Mouse (Mus musculus) C2C12 (cell line): ENCODE data around the gene Cnst.

ENCODE experiments used
- CTCF ChIP-seq: IDR thresholded peaks from one replicate; pipeline ENCODE4 v1.5.1; 2011; ENCODE audit not compliant: control insufficient read depth, insufficient read depth, insufficient read length
- MAX ChIP-seq: IDR thresholded peaks from one replicate; pipeline ENCODE4 v1.6.1; 2011; ENCODE audit warnings: mild to moderate bottlenecking, control low read depth
- MYOD1 ChIP-seq: IDR thresholded peaks from one replicate; pipeline ENCODE4 v1.6.1; 2011; ENCODE audit warnings: low read depth; ENCODE audit not compliant: control insufficient read depth, insufficient read length
- MYOG ChIP-seq: IDR thresholded peaks from one replicate; pipeline ENCODE4 v1.6.1; 2011; ENCODE audit not compliant: control insufficient read depth, insufficient read length; ENCODE audit errors: extremely low read depth
- USF1 ChIP-seq: IDR thresholded peaks from one replicate; pipeline ENCODE4 v1.6.1; 2011; ENCODE audit warnings: low read depth, mild to moderate bottlenecking, control low read depth, moderate library complexity

DNA sequence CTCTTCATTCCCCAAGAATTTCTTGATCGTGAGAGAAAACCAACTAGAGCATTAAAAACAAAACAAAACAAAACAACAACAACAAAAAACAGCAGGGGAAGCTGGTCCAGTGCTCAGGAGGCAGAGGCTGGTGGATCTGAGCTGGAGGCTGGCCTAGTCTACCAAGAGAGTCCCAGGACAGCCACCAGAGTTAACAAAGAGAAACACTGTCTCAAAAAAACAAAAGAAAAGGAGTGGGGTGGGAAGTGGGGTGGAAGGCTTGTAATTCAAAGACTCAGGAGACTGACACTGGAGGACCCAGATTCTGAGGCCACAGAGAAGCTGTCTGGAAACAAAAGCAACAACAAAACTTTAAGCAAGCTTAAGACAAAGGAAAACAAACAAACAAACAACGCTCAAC is 120.8 kb downstream of the Cnst start:
- TF ChIP-seq MAX (no peak), MYOD1 (no peak), CTCF (no peak), USF1 (no peak), MYOG (no peak)
